Mouse (Mus musculus) limb, embryonic 12.5 days (tissue): ENCODE data around the gene Dld. TPM values are rescaled to one million over a fixed set of nuclear protein-coding genes. Genes with fewer than 3 reads are reported as not detected.
A peak's percentile ranks its signal among the peaks of the same experiment; 100 is the strongest.

Experiments used
- ATAC-seq: fragments of 200-750 bp; cut with Nextera tagmentation; 2 replicates; pipeline ENCODE4 v1.8.0; 2017; ENCODE audit warnings: low read depth, moderate TSS enrichment; ENCODE audit not compliant: insufficient number of reproducible peaks, insufficient read depth, low FRiP score, low TSS enrichment
- H3K27ac ChIP-seq: fragments of 300-500 bp; sonication (generic); 2 replicates; pipeline ENCODE4 v1.5.1; 2016; ENCODE audit warnings: mild to moderate bottlenecking, moderate library complexity
- H3K27me3 ChIP-seq: fragments of 300-500 bp; sonication (generic); 2 replicates; pipeline ENCODE4 v1.6.1; 2016; ENCODE audit warnings: mild to moderate bottlenecking, moderate library complexity
- H3K36me3 ChIP-seq: fragments of 300-500 bp; sonication (generic); 2 replicates; pipeline ENCODE4 v1.6.1; 2016; ENCODE audit warnings: mild to moderate bottlenecking, moderate library complexity
- H3K4me1 ChIP-seq: fragments of 300-500 bp; sonication (generic); replicated peaks from 2 replicates; pipeline ENCODE4 v1.6.1; 2016
- H3K4me2 ChIP-seq: fragments of 300-500 bp; sonication (generic); 2 replicates; pipeline ENCODE4 v1.6.1; 2016; ENCODE audit warnings: mild to moderate bottlenecking, moderate library complexity
- H3K4me3 ChIP-seq: fragments of 300-500 bp; sonication (generic); replicated peaks from 2 replicates; pipeline ENCODE4 v1.5.1; 2016; ENCODE audit warnings: mild to moderate bottlenecking
- H3K9ac ChIP-seq: fragments of 300-500 bp; sonication (generic); replicated peaks from 2 replicates; pipeline ENCODE4 v1.6.1; 2016; ENCODE audit warnings: mild to moderate bottlenecking, moderate library complexity
- H3K9me3 ChIP-seq: fragments of 300-500 bp; sonication (generic); 2 replicates; pipeline ENCODE4 v1.6.1; 2016; ENCODE audit warnings: mild to moderate bottlenecking, moderate library complexity
- WGBS: fragments of 180-500 bp; shearing (Covaris S2); methylation state at CpG from one replicate; pipeline ENCODE4 v1.1.7; 2016; 5-methylcytosine and 5-hydroxymethylcytosine counted together
- polyA plus RNA-seq: library from polyadenylated mRNA; unstranded; fragments of >200 nt; fragmentation: Nextera tagmentation; extraction: Ambion mirVana; gene quantifications from 2 replicates; pipeline ENCODE4 v1.2.1, GENCODE M21; 2016

Dld gene
- polyA plus RNA-seq, 1 experiment from 2014 or later = 160 TPM

DNA sequence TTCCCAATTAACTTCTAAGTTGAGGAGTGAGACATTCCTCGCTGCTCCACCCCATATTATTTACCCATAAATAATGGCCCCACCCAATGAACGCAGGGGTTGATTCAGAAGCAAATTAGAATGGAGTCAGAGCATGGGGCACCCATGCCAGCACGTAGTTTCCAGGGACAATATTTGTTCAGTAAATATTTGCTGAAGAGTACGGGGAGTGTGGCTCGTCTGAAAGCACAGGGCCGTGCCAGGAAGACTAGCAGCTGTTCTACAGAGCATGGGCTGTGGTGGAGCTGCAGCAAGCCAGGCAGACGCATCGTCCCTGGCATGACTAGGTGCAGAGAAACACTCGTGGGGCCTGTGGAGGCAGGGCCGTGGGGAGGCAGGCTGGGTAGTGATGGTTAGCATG, 56.7 kb downstream of the Dld start:
- no peak overlapping the region for H3K9ac ChIP-seq
- no peak overlapping the region for H3K4me3 ChIP-seq
- 49% methylated on average over 10 of the region's 10 CpGs for WGBS
- peak overlapping the region; percentile 58 for H3K27ac ChIP-seq
- H3K27me3 ChIP-seq = no peaks in the 10 kb centered on the region
- no peaks in the 10 kb centered on the region for H3K9me3 ChIP-seq
- ATAC-seq = no peak
- peaks cover 52% of the 10 kb centered on the region for H3K36me3 ChIP-seq
- peaks cover 35% of the 10 kb centered on the region for H3K4me1 ChIP-seq
- no peak overlapping the region for H3K4me2 ChIP-seq

- Histone ChIP-seq H3K4me2 (no peak overlapping the region), H3K4me1 (peaks cover 35% of the 10 kb centered on the region), H3K4me3 (no peak overlapping the region), H3K9ac (no peak overlapping the region), H3K27ac (no peak overlapping the region), H3K27me3 (no peaks in the 10 kb centered on the region), H3K9me3 (0 out of 2 replicates have a peak, but pooled peaks cover 5% of the 10 kb centered on the region), H3K36me3 (peaks cover 52% of the 10 kb centered on the region)
- WGBS = 72% methylated on average over 15 of the region's 15 CpGs
- ATAC-seq = no peak
Measured at GRCm38 (mm10) chr12:31293361-31294142, 57.7 kb downstream of the Dld start.

- 0 out of 2 replicates have a peak, but pooled peaks cover 5% of the 10 kb centered on the region for H3K9me3 ChIP-seq
- no peaks in the 10 kb centered on the region for H3K27me3 ChIP-seq
- H3K4me1 ChIP-seq = peaks cover 20% of the 10 kb centered on the region
- H3K4me3 ChIP-seq = no peak overlapping the region
- no peak overlapping the region for H3K27ac ChIP-seq
- no peak for ATAC-seq
- WGBS = 88% methylated on average over 3 of the region's 3 CpGs
- peaks cover 65% of the 10 kb centered on the region for H3K36me3 ChIP-seq
- H3K9ac ChIP-seq = no peak overlapping the region
- no peak overlapping the region for H3K4me2 ChIP-seq
Measured at GRCm38 (mm10) chr12:31290951-31291350, 60.3 kb downstream of the Dld start.

GRCm38 (mm10) chr12:31289046-31289445, 62.2 kb downstream of the Dld start:
- no peak overlapping the region for H3K4me3 ChIP-seq
- peaks cover 2% of the 10 kb centered on the region; the same call in 1 of the 2 replicates for H3K4me1 ChIP-seq
- peaks cover 84% of the 10 kb centered on the region for H3K36me3 ChIP-seq
- H3K27ac ChIP-seq = no peak overlapping the region
- H3K4me2 ChIP-seq = no peak overlapping the region
- WGBS = 89% methylated on average over 10 of the region's 10 CpGs
- 0 out of 2 replicates have a peak, but pooled peaks cover 5% of the 10 kb centered on the region for H3K9me3 ChIP-seq
- no peak overlapping the region for H3K9ac ChIP-seq
- no peak for ATAC-seq
- no peaks in the 10 kb centered on the region for H3K27me3 ChIP-seq

GRCm38 (mm10) chr12:31283617-31284136, 67.6 kb downstream of the Dld start:
- no peaks in the 10 kb centered on the region for H3K27me3 ChIP-seq
- 76% methylated on average over 4 of the region's 4 CpGs for whole genome bisulfite sequencing
- ATAC-seq = no peak
- peaks cover 96% of the 10 kb centered on the region for H3K36me3 ChIP-seq
- no peak overlapping the region for H3K9ac ChIP-seq
- H3K27ac ChIP-seq = no peak overlapping the region
- no peak overlapping the region for H3K4me3 ChIP-seq
- no peaks in the 10 kb centered on the region for H3K4me1 ChIP-seq
- no peak overlapping the region for H3K4me2 ChIP-seq
- no peaks in the 10 kb centered on the region for H3K9me3 ChIP-seq

- Histone ChIP-seq H3K4me2 (no peak overlapping the region), H3K27ac (no peak overlapping the region), H3K36me3 (peaks cover 96% of the 10 kb centered on the region), H3K27me3 (no peaks in the 10 kb centered on the region), H3K9ac (no peak overlapping the region), H3K4me1 (no peaks in the 10 kb centered on the region), H3K9me3 (no peaks in the 10 kb centered on the region), H3K4me3 (no peak overlapping the region)
- WGBS = 94% methylated on average over 4 of the region's 4 CpGs
- ATAC-seq = no peak
Measured at GRCm38 (mm10) chr12:31283131-31283530, 68.1 kb downstream of the Dld start.

DNA sequence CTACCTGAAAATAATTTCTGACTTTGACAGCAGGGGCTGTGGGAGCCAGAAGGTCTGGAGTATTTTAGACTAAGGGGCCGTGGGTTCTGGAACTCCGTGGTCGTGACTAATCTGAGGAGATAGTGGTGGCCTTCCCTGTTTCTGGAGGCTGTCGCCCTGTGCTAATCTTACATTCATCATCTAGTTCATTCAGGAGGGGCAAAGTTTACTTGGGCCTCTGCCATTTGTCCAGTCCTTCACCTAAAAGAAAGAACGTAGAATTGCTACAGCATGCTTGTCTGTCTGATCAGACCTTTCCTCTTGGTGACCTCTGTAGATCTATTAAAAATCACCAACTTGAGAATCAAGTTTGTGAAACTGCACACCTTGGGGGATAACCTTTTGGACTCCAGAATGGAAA, 69.0 kb downstream of the Dld start:
- ATAC-seq = no peak
- Histone ChIP-seq H3K4me1 (no peaks in the 10 kb centered on the region), H3K4me2 (no peak overlapping the region), H3K27ac (no peak overlapping the region), H3K27me3 (no peaks in the 10 kb centered on the region), H3K9ac (no peak overlapping the region), H3K36me3 (peaks cover 96% of the 10 kb centered on the region), H3K9me3 (no peaks in the 10 kb centered on the region), H3K4me3 (no peak overlapping the region)
- WGBS = 86% methylated on average over 5 of the region's 5 CpGs

Other genes with a start within 250 kb of the Dld start
- not detected in 2 replicates for gene Gm6993, start 110.7 kb downstream of the Dld start, polyA plus RNA-seq
- gene Lamb1, start 86.2 kb downstream of the Dld start, polyA plus RNA-seq = 60.4 and 64.8 TPM in 2 replicates
- 0.09 TPM in 1 of 2 replicates, not detected in the other for gene Slc26a3, start 39.4 kb upstream of the Dld start, polyA plus RNA-seq
- 12.1 and 12.5 TPM in 2 replicates for gene Cbll1, start 148.2 kb upstream of the Dld start, polyA plus RNA-seq
- 0.06 and 0.09 TPM in 2 replicates for gene Slc26a4, start 208.5 kb upstream of the Dld start, polyA plus RNA-seq